Mouse (Mus musculus) right cerebral cortex, postnatal 25 days (tissue): Measurements from ENCODE around the gene Lyst.
"Not testable (repeated sequence)": the region's sequence is repeated elsewhere in the genome, so short reads cannot be mapped to it uniquely, and the experiment has no call there.

ENCODE experiments used
- DNase-seq: peaks from one replicate; pipeline ENCODE4 v3.0.0; 2022

Gene Lyst

GRCm38 (mm10) chr13:13784981-13785783, 195.0 kb downstream of the Lyst start:
- DNase-seq: peak; percentile 29

GRCm38 (mm10) chr13:13786971-13787370, 196.8 kb downstream of the Lyst start:
- DNase-seq: no peak

GRCm38 (mm10) chr13:13788070-13788469, 197.9 kb downstream of the Lyst start:
- no peak for DNase-seq

GRCm38 (mm10) chr13:13791981-13792380, 201.8 kb downstream of the Lyst start:
- peak; percentile 64 for DNase-seq

GRCm38 (mm10) chr13:13795166-13795832, 205.1 kb downstream of the Lyst start:
- no peak for DNase-seq

- no peak for DNase-seq
Observed at GRCm38 (mm10) chr13:13796082-13796481, 205.9 kb downstream of the Lyst start.

GRCm38 (mm10) chr13:13797816-13798215, 207.6 kb downstream of the Lyst start:
- not testable (repeated sequence) for DNase-seq

GRCm38 (mm10) chr13:13798775-13799174, 208.6 kb downstream of the Lyst start:
- DNase-seq: no peak

GRCm38 (mm10) chr13:13808337-13809132, 218.3 kb downstream of the Lyst start:
- DNase-seq: peak; percentile 16

GRCm38 (mm10) chr13:13810885-13811284, 220.7 kb downstream of the Lyst start:
- no peak for DNase-seq

- DNase-seq: no peak
Observed at GRCm38 (mm10) chr13:13818696-13819095, 228.5 kb downstream of the Lyst start.

GRCm38 (mm10) chr13:13820234-13821123, 230.3 kb downstream of the Lyst start:
- DNase-seq: no peak

- no peak for DNase-seq
Observed at GRCm38 (mm10) chr13:13824946-13825345, 234.7 kb downstream of the Lyst start.

- DNase-seq: no peak
Observed at GRCm38 (mm10) chr13:13826533-13826932, 236.3 kb downstream of the Lyst start.

GRCm38 (mm10) chr13:13828125-13828524, 237.9 kb downstream of the Lyst start:
- no peak for DNase-seq
